Mouse (Mus musculus): Measurements from ENCODE around the gene Adi1. TPM values are rescaled to one million over a fixed set of nuclear protein-coding genes. Genes with fewer than 3 reads are reported as not detected.

The Adi1 gene
- total RNA-seq, 2 experiments from 2014 or later, result 47.3 to 51.7 TPM

Small RNA genes within 50 kb of the gene (microRNA-seq; reads per million reads assigned to microRNA genes)
- gene Mir6937 (ENCODE audit: borderline number of aligned reads in 2 of 2), result 0 reads per million in 2 experiments

Other genes starting within 250 kb of the Adi1 start
- gene Dcdc2c, start 122.8 kb upstream of the Adi1 start, total RNA-seq (2021), result not detected
- gene Allc, start 92.7 kb upstream of the Adi1 start, total RNA-seq (2021), result not detected
- gene Colec11, start 51.9 kb upstream of the Adi1 start, total RNA-seq (2021), result 10 to 100 TPM; 20.5 to 20.8 TPM
- 100 to 1,000 TPM; 264 to 294 TPM for gene Rps7, start 39.3 kb upstream of the Adi1 start, total RNA-seq (2021)
- gene Rnaseh1, start 25.6 kb upstream of the Adi1 start, total RNA-seq (2021), result 1 to 10 TPM; 6.3 to 6.9 TPM
- gene Trappc12, start 75.2 kb downstream of the Adi1 start, total RNA-seq (2021), result 10 to 100 TPM; 21.4 to 22.6 TPM
- 1 to 10 TPM; 8.9 to 9.4 TPM for gene Eipr1, start 76.6 kb downstream of the Adi1 start, total RNA-seq (2021)

All from heart, postnatal 36 days (tissue).